9 mouse cellular contexts compared by ENCODE assay signal in genomic region chr7:73539116-73539682, GRCm38 (mm10). TPM values are rescaled to one million over a fixed set of nuclear protein-coding genes. Genes with fewer than 3 reads are reported as not detected.
A peak's percentile ranks its signal among the peaks of the same experiment; 100 is the strongest.
DNase-seq lines count a peak whose midpoint lies in the region; ATAC-seq and TF ChIP-seq lines count a peak whose summit lies in the region.
"Had no signal": no experiment of that assay in that cellular context is flagged by ENCODE, and none has a peak within 500 bp of the region (broad histone marks: within the 10 kb centered on the region; RNA-seq: fewer than 3 reads in every experiment).

No protein-coding gene starts in this region.

- H3K79me2 ChIP-seq in C2C12 (ENCODE audit: control insufficient read depth, insufficient read depth): peaks cover 98% of the 10 kb centered on the region

- DNase-seq in gastrocnemius, adult 2 months: no peak
- no peak for DNase-seq in gastrocnemius, postnatal 10 days
- DNase-seq in adrenal gland, adult 2 months: no peak
- no peak for DNase-seq in thymus, adult 18-20 months
- DNase-seq in kidney, postnatal 4 days: no peak

- H3K79me3 ChIP-seq in C2C12 (ENCODE audit: low read depth): peaks cover 91% of the 10 kb centered on the region

- H3K9ac ChIP-seq in forebrain, embryonic 13.5 days: peak overlapping the region; percentile 68
- peak overlapping the region; percentile 66 for H3K9ac ChIP-seq in liver, embryonic 16.5 days (ENCODE audit: low read depth, low read length)

- peak overlapping the region; percentile 99 for H3K27ac ChIP-seq in gastrocnemius, adult 2 months
- H3K27ac ChIP-seq in forebrain, embryonic 13.5 days: peak overlapping the region; percentile 54; the same call in 1 of the 2 replicates
- peak overlapping the region; percentile 66; the same call in 1 of the 2 replicates for H3K27ac ChIP-seq in liver, embryonic 16.5 days (ENCODE audit: low read length)

- intact Hi-C loops in gastrocnemius, adult 2 months (cut with DNase I): no loop called here

- no peak for TF ChIP-seq CTCF in gastrocnemius, adult 2 months (IDR thresholded peaks at IDR 0.05)
- no peak for TF ChIP-seq CTCF in C2C12 (IDR thresholded peaks at IDR 0.05; ENCODE audit: control insufficient read depth, insufficient read depth, insufficient read length)

- no peaks in the 10 kb centered on the region for H3K27me3 ChIP-seq in C2C12 (ENCODE audit: control insufficient read depth, insufficient read depth, insufficient read length)
- no peaks in the 10 kb centered on the region for H3K27me3 ChIP-seq in forebrain, embryonic 13.5 days
- no peaks in the 10 kb centered on the region for H3K27me3 ChIP-seq in liver, embryonic 16.5 days (ENCODE audit: control insufficient read depth, insufficient read depth, low read depth, low read length)
- H3K27me3 ChIP-seq: Patski had no signal

- H3K4me3 ChIP-seq in gastrocnemius, adult 2 months: peak overlapping the region; percentile 75
- peak overlapping the region; percentile 38 for H3K4me3 ChIP-seq in C2C12 (ENCODE audit: insufficient read depth, poor library complexity, severe bottlenecking)
- H3K4me3 ChIP-seq in forebrain, embryonic 13.5 days: peak overlapping the region; percentile 42
- peak overlapping the region; percentile 64 for H3K4me3 ChIP-seq in liver, embryonic 16.5 days (ENCODE audit: low read depth, low read length)

- H3K4me2 ChIP-seq in forebrain, embryonic 13.5 days: peak overlapping the region; percentile 73
- H3K4me2 ChIP-seq in liver, embryonic 16.5 days (ENCODE audit: low read depth, low read length): peak overlapping the region; percentile 84

- no peak for ATAC-seq in forebrain, embryonic 13.5 days
- ATAC-seq in liver, embryonic 16.5 days (ENCODE audit: low read depth): no peak
- ATAC-seq: Patski had no signal

- 25% methylated on average over 2 of the region's 2 CpGs for WGBS in forebrain, embryonic 13.5 days
- 22% methylated on average over 2 of the region's 2 CpGs for WGBS in liver, embryonic 16.5 days (ENCODE audit: insufficient replicate concordance)

- H3K9me3 ChIP-seq in forebrain, embryonic 13.5 days (replicated peaks): no peaks in the 10 kb centered on the region
- H3K9me3 ChIP-seq in liver, embryonic 16.5 days (replicated peaks; ENCODE audit: control insufficient read depth, low read length): no peaks in the 10 kb centered on the region

- H3K4me1 ChIP-seq in forebrain, embryonic 13.5 days: peaks cover 33% of the 10 kb centered on the region
- peaks cover 23% of the 10 kb centered on the region for H3K4me1 ChIP-seq in liver, embryonic 16.5 days (ENCODE audit: control insufficient read depth, low read depth, low read length)

- H3K36me3 ChIP-seq in C2C12 (ENCODE audit: control insufficient read depth, insufficient read depth): peaks cover 38% of the 10 kb centered on the region
- peaks cover 7% of the 10 kb centered on the region for H3K36me3 ChIP-seq in forebrain, embryonic 13.5 days (ENCODE audit: poor library complexity, severe bottlenecking)
- peaks cover 15% of the 10 kb centered on the region for H3K36me3 ChIP-seq in liver, embryonic 16.5 days (ENCODE audit: control insufficient read depth, insufficient read depth)

- peak overlapping the region; percentile 12 for H3ac ChIP-seq in C2C12 (ENCODE audit: control insufficient read depth, insufficient read length, low read depth)

TF ChIP-seq in C2C12, 6 proteins besides CTCF, POLR2A, EP300 and RAD21:
- no peak for TF ChIP-seq MYOG (IDR thresholded peaks at IDR 0.05; ENCODE audit: control insufficient read depth, extremely low read depth, insufficient read length)
- TF ChIP-seq CEBPB (IDR thresholded peaks at IDR 0.05; ENCODE audit: low read depth): no peak
- TF ChIP-seq MYOD1 (IDR thresholded peaks at IDR 0.05; ENCODE audit: control insufficient read depth, insufficient read length, low read depth): no peak
- no peak for TF ChIP-seq USF1 (IDR thresholded peaks at IDR 0.05; ENCODE audit: low read depth)
- no peak for TF ChIP-seq MAX (IDR thresholded peaks at IDR 0.05)
- TF ChIP-seq FOSL1 (IDR thresholded peaks at IDR 0.05; ENCODE audit: insufficient read depth, low read length, poor library complexity, severe bottlenecking): no peak

RNA-seq across cellular contexts. Expression of gene Chd2, which starts 2.4 kb away (rescaled TPM):
- 10 to 100 TPM; 40.7 to 48.4 TPM for total RNA-seq in gastrocnemius, adult 2 months (2021)
- total RNA-seq in gastrocnemius, postnatal 10 days (2021): 10 to 100 TPM; 42.9 to 57.0 TPM
- 5.8 TPM for polyA plus RNA-seq in C2C12 (2012; fragmentation: generic; extraction: Trizol)
- polyA plus RNA-seq in forebrain, embryonic 13.5 days (2015; fragmentation: Nextera tagmentation; extraction: Ambion mirVana): 62.8 TPM in 2 replicates
- 24.7 and 26.1 TPM in 2 replicates for polyA plus RNA-seq in liver, embryonic 16.5 days (2015; fragmentation: Nextera tagmentation; extraction: Ambion mirVana)
- total RNA-seq in adrenal gland, adult 2 months (2021): 10 to 100 TPM; 28.3 to 45.9 TPM
- 11.1 and 12.9 TPM in 2 replicates for polyA plus RNA-seq in adrenal gland, adult 2 months (2012; rRNA removed)
